Mouse (Mus musculus) bone marrow macrophage, adult 2 months (primary cell): ENCODE results near the gene Nono.

Source experiments
- CTCF ChIP-seq: IDR thresholded peaks from 2 replicates; pipeline ENCODE4 v1.5.1; 2012; ENCODE audit warnings: low read depth, mild to moderate bottlenecking, low read length, moderate library complexity
- POLR2A ChIP-seq: IDR thresholded peaks from 2 replicates; pipeline ENCODE4 v1.6.1; 2012; ENCODE audit warnings: mild to moderate bottlenecking, low read depth, low read length, borderline replicate concordance

- TF ChIP-seq CTCF = no peak
- no peak for TF ChIP-seq POLR2A
These were observed 8.4 kb upstream of the Nono start, which contains the start of gene Zmym3 for GRCm38 (mm10) chrX:101420700-101421095.
